In the genomic region with DNA sequence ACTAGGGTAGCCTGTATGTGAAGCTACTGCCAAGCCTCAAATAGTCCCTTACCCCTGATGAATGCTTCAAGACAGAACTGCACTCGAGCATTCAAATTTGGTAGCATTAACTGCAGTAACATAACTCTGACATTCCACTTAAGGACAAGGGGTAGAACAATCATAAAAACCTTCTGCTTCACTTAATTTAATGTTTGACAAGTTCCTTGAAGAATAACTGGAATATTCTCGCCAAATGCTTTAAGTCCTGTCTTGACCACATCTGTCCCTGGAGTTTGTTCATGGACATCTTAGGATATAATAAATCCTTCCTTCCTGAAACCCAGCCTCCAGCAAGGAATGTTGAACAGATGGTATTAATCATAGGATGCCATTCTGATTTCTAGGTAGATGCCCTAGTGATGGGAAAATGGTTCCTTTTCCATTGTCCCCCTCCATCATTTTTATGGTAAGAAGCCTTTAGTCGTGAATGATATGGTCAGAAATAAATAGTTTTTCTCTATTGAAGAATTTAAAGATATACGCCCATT, we compare ENCODE assay signal across 23 mouse cellular contexts.
DNase-seq lines count a peak whose midpoint lies in the region; ATAC-seq and TF ChIP-seq lines count a peak whose summit lies in the region.
"Had no signal": no experiment of that assay in that cellular context is flagged by ENCODE, and none has a peak within 500 bp of the region (broad histone marks: within the 10 kb centered on the region; RNA-seq: fewer than 3 reads in every experiment).

No protein-coding gene starts in this region.

- no peak for ATAC-seq in embryonic facial prominence, embryonic 11.5 days (replicated peaks; ENCODE audit: insufficient number of reproducible peaks, low FRiP score, low TSS enrichment, low read depth)
- ATAC-seq in intestine, postnatal 0 days, result no peak
- ATAC-seq in hindbrain, postnatal 0 days, result no peak
- ATAC-seq: forebrain, embryonic 14.5 days; inflammation-experienced regulatory T-cells, adult 6 months had no signal

- no peak overlapping the region for H3K9ac ChIP-seq in embryonic facial prominence, embryonic 11.5 days (replicated peaks; ENCODE audit: low read length)
- no peak overlapping the region for H3K9ac ChIP-seq in intestine, postnatal 0 days (ENCODE audit: low read depth, low read length)
- no peak overlapping the region for H3K9ac ChIP-seq in hindbrain, postnatal 0 days (replicated peaks; ENCODE audit: low read length)
- H3K9ac ChIP-seq: heart, embryonic 15.5 days; hindbrain, embryonic 14.5 days had no signal

- no peak overlapping the region for H3K27ac ChIP-seq in embryonic facial prominence, embryonic 11.5 days (replicated peaks; ENCODE audit: low read depth, low read length)
- H3K27ac ChIP-seq in embryonic facial prominence, embryonic 10.5 days (replicated peaks), result no peak overlapping the region
- H3K27ac ChIP-seq in intestine, postnatal 0 days (ENCODE audit: low read depth, low read length), result no peak overlapping the region
- no peak overlapping the region for H3K27ac ChIP-seq in hindbrain, postnatal 0 days
- H3K27ac ChIP-seq: heart, adult 2 months; heart, embryonic 15.5 days; hindbrain, embryonic 10.5 days; hindbrain, embryonic 14.5 days had no signal

- WGBS in embryonic facial prominence, embryonic 11.5 days, result 57% methylated on average over 4 of the region's 4 CpGs
- WGBS in embryonic facial prominence, embryonic 10.5 days, result 69% methylated on average over 4 of the region's 4 CpGs
- whole genome bisulfite sequencing in intestine, postnatal 0 days, result 67% methylated on average over 4 of the region's 4 CpGs
- 87% methylated on average over 4 of the region's 4 CpGs for WGBS in hindbrain, postnatal 0 days

- H3K27me3 ChIP-seq in embryonic facial prominence, embryonic 11.5 days (ENCODE audit: control insufficient read depth, insufficient read depth, low read length), result no peaks in the 10 kb centered on the region
- no peaks in the 10 kb centered on the region for H3K27me3 ChIP-seq in embryonic facial prominence, embryonic 10.5 days (replicated peaks; ENCODE audit: low read depth, poor library complexity, severe bottlenecking)
- H3K27me3 ChIP-seq in intestine, postnatal 0 days (replicated peaks; ENCODE audit: control insufficient read depth, insufficient read depth, low read length), result no peaks in the 10 kb centered on the region
- H3K27me3 ChIP-seq in hindbrain, postnatal 0 days (ENCODE audit: insufficient read depth, low read length), result no peaks in the 10 kb centered on the region
- H3K27me3 ChIP-seq: CH12.LX; heart, embryonic 15.5 days had no signal

- no peaks in the 10 kb centered on the region for H3K9me3 ChIP-seq in embryonic facial prominence, embryonic 11.5 days (replicated peaks; ENCODE audit: control insufficient read depth, low read length)
- no peaks in the 10 kb centered on the region for H3K9me3 ChIP-seq in embryonic facial prominence, embryonic 10.5 days
- no peaks in the 10 kb centered on the region for H3K9me3 ChIP-seq in intestine, postnatal 0 days (ENCODE audit: control insufficient read depth)
- no peaks in the 10 kb centered on the region for H3K9me3 ChIP-seq in hindbrain, postnatal 0 days (ENCODE audit: low read length)
- H3K9me3 ChIP-seq: heart, embryonic 15.5 days; hindbrain, embryonic 10.5 days had no signal

- no peak overlapping the region for H3K4me2 ChIP-seq in embryonic facial prominence, embryonic 11.5 days (ENCODE audit: low read depth, low read length)
- H3K4me2 ChIP-seq in intestine, postnatal 0 days (replicated peaks; ENCODE audit: low read depth), result no peak overlapping the region
- H3K4me2 ChIP-seq in hindbrain, postnatal 0 days (ENCODE audit: low read depth, low read length), result no peak overlapping the region
- H3K4me2 ChIP-seq: heart, embryonic 11.5 days; heart, embryonic 15.5 days; hindbrain, embryonic 14.5 days had no signal

- TF ChIP-seq CTCF in intestine, postnatal 0 days (IDR thresholded peaks at IDR 0.05; ENCODE audit: low read depth), result no peak
- TF ChIP-seq CTCF in hindbrain, postnatal 0 days (IDR thresholded peaks at IDR 0.05; ENCODE audit: low read depth), result no peak

- H3K4me1 ChIP-seq in embryonic facial prominence, embryonic 11.5 days (ENCODE audit: control insufficient read depth, insufficient read depth, low read length), result no peaks in the 10 kb centered on the region
- peaks cover 22% of the 10 kb centered on the region for H3K4me1 ChIP-seq in embryonic facial prominence, embryonic 10.5 days
- no peaks in the 10 kb centered on the region for H3K4me1 ChIP-seq in intestine, postnatal 0 days (replicated peaks; ENCODE audit: control insufficient read depth, insufficient read depth, low read length)
- H3K4me1 ChIP-seq in hindbrain, postnatal 0 days (ENCODE audit: insufficient read depth, low read length), result no peaks in the 10 kb centered on the region
- H3K4me1 ChIP-seq: heart, embryonic 15.5 days; hindbrain, embryonic 10.5 days had no signal

- no peaks in the 10 kb centered on the region for H3K36me3 ChIP-seq in embryonic facial prominence, embryonic 11.5 days (replicated peaks; ENCODE audit: control insufficient read depth, insufficient read depth, low read depth, low read length)
- no peaks in the 10 kb centered on the region for H3K36me3 ChIP-seq in embryonic facial prominence, embryonic 10.5 days (replicated peaks)
- no peaks in the 10 kb centered on the region for H3K36me3 ChIP-seq in intestine, postnatal 0 days (ENCODE audit: control insufficient read depth, insufficient read depth)
- no peaks in the 10 kb centered on the region for H3K36me3 ChIP-seq in hindbrain, postnatal 0 days (ENCODE audit: insufficient read depth, low read length)
- H3K36me3 ChIP-seq: heart, embryonic 15.5 days; hindbrain, embryonic 10.5 days had no signal

- DNase-seq in embryonic facial prominence, embryonic 11.5 days (ENCODE audit: low spot score), result peak; percentile 56
- no peak for DNase-seq in embryonic facial prominence, embryonic 10.5 days (ENCODE audit: low spot score)
- DNase-seq in 3T3-L1 (ENCODE audit: low read depth, low spot score), result peak; percentile 56
- peak; percentile 19 for DNase-seq in embryo, embryonic 11 days
- DNase-seq in hindlimb bud, embryonic 11.5 days (ENCODE audit: extremely low spot score, low read depth, low spot score), result peak; percentile 30
- no peak for DNase-seq in hindbrain, postnatal 0 days (ENCODE audit: low spot score)
- DNase-seq: adrenal gland, adult 2 months; adrenal gland, postnatal 25 days; cerebellum, adult 18-20 months; cerebellum, adult 9-11 months; cerebellum, postnatal 36 days; gastrocnemius, postnatal 10 days; heart, adult 2 months; heart, postnatal 14 days; kidney, adult 11 months had no signal

- H3K4me3 ChIP-seq in embryonic facial prominence, embryonic 11.5 days (ENCODE audit: low read depth, low read length), result no peak overlapping the region
- no peak overlapping the region for H3K4me3 ChIP-seq in embryonic facial prominence, embryonic 10.5 days
- H3K4me3 ChIP-seq in intestine, postnatal 0 days (ENCODE audit: low read depth, low read length), result no peak overlapping the region
- H3K4me3 ChIP-seq in hindbrain, postnatal 0 days (ENCODE audit: low read length), result no peak overlapping the region
- H3K4me3 ChIP-seq: heart, adult 2 months; heart, embryonic 15.5 days; hindbrain, embryonic 10.5 days had no signal

Comparison
In these comparisons a context has a peak if more than half of its experiments do, and no peak if none do; other contexts are left out.
1. DNase-seq: peak in embryonic facial prominence, embryonic 11.5 days (single experiment), 3T3-L1 (single experiment), embryo, embryonic 11 days (single experiment) and hindlimb bud, embryonic 11.5 days (single experiment); none in embryonic facial prominence, embryonic 10.5 days (single experiment) and hindbrain, postnatal 0 days (single experiment).